Comparison of ENCODE assay signal across 11 mouse cellular contexts in genomic region chr8:91973951-91974439, GRCm38 (mm10).
A peak's percentile ranks its signal among the peaks of the same experiment; 100 is the strongest.
DNase-seq lines count a peak whose midpoint lies in the region; ATAC-seq lines count a peak whose summit lies in the region.
"Had no signal": no experiment of that assay in that cellular context is flagged by ENCODE, and none has a peak within 500 bp of the region (broad histone marks: within the 10 kb centered on the region; RNA-seq: fewer than 3 reads in every experiment).

No protein-coding gene starts in this region.

- no peaks in the 10 kb centered on the region for H3K9me3 ChIP-seq in neural tube, embryonic 11.5 days (ENCODE audit: control insufficient read depth, low read length)
- H3K9me3 ChIP-seq in hindbrain, embryonic 13.5 days: no peaks in the 10 kb centered on the region
- no peaks in the 10 kb centered on the region for H3K9me3 ChIP-seq in limb, embryonic 13.5 days
- H3K9me3 ChIP-seq: heart, embryonic 13.5 days had no signal

- no peak overlapping the region for H3K4me2 ChIP-seq in neural tube, embryonic 11.5 days (ENCODE audit: low read depth)
- peak overlapping the region; percentile 2; the same call in 1 of the 2 replicates for H3K4me2 ChIP-seq in hindbrain, embryonic 13.5 days
- H3K4me2 ChIP-seq in limb, embryonic 13.5 days (replicated peaks): peak overlapping the region; percentile 23
- H3K4me2 ChIP-seq: heart, embryonic 13.5 days had no signal

- 30% methylated on average over 18 of the region's 18 CpGs for WGBS in neural tube, embryonic 11.5 days
- WGBS in hindbrain, embryonic 13.5 days: 34% methylated on average over 18 of the region's 18 CpGs
- WGBS in limb, embryonic 13.5 days: 12% methylated on average over 18 of the region's 18 CpGs

- no peak overlapping the region for H3K27ac ChIP-seq in neural tube, embryonic 11.5 days (ENCODE audit: low read depth, low read length)
- peak overlapping the region; percentile 61; the same call in 1 of the 2 replicates for H3K27ac ChIP-seq in hindbrain, embryonic 13.5 days
- no peak overlapping the region for H3K27ac ChIP-seq in limb, embryonic 13.5 days
- H3K27ac ChIP-seq: heart, embryonic 13.5 days; kidney, postnatal 0 days had no signal

- peak; percentile 27 for DNase-seq in neural tube, embryonic 11.5 days (ENCODE audit: low spot score)
- no peak for DNase-seq in neural tube, embryonic 10.5 days (ENCODE audit: extremely low spot score, low spot score)
- peak; percentile 55 for DNase-seq in retina, embryonic 14.5 days (ENCODE audit: low spot score)
- DNase-seq in c-Kit-positive CD71-positive TER-119-positive erythroid progenitor cells, embryonic 14.5 days (ENCODE audit: low spot score): no peak
- DNase-seq in T-cell, adult 2 months (ENCODE audit: low spot score): no peak
- no peak for DNase-seq in heart, adult 11 months

- no peak overlapping the region for H3K4me3 ChIP-seq in neural tube, embryonic 11.5 days (ENCODE audit: low read depth, low read length)
- no peak overlapping the region for H3K4me3 ChIP-seq in hindbrain, embryonic 13.5 days
- H3K4me3 ChIP-seq in limb, embryonic 13.5 days: no peak overlapping the region
- H3K4me3 ChIP-seq: heart, embryonic 13.5 days had no signal

- ATAC-seq in neural tube, embryonic 11.5 days (ENCODE audit: insufficient read depth, low FRiP score, low TSS enrichment): no peak; the same call in 1 of the 2 replicates
- peak; percentile 71 for ATAC-seq in hindbrain, embryonic 13.5 days (ENCODE audit: low FRiP score)
- ATAC-seq in limb, embryonic 13.5 days (ENCODE audit: low FRiP score, low read depth): no peak
- ATAC-seq: lung, postnatal 0 days had no signal

- no peaks in the 10 kb centered on the region for H3K36me3 ChIP-seq in neural tube, embryonic 11.5 days (ENCODE audit: control insufficient read depth, insufficient read depth, low read length)
- H3K36me3 ChIP-seq in hindbrain, embryonic 13.5 days: no peaks in the 10 kb centered on the region
- no peaks in the 10 kb centered on the region for H3K36me3 ChIP-seq in limb, embryonic 13.5 days
- H3K36me3 ChIP-seq: heart, embryonic 13.5 days had no signal

- H3K27me3 ChIP-seq in neural tube, embryonic 11.5 days (ENCODE audit: control insufficient read depth, insufficient read depth, low read length): no peaks in the 10 kb centered on the region
- peaks cover 35% of the 10 kb centered on the region for H3K27me3 ChIP-seq in hindbrain, embryonic 13.5 days
- H3K27me3 ChIP-seq in limb, embryonic 13.5 days: peaks cover 99% of the 10 kb centered on the region

- H3K4me1 ChIP-seq in neural tube, embryonic 11.5 days (ENCODE audit: control insufficient read depth, insufficient read depth, low read length): no peaks in the 10 kb centered on the region
- H3K4me1 ChIP-seq in hindbrain, embryonic 13.5 days (replicated peaks): peaks cover 25% of the 10 kb centered on the region
- H3K4me1 ChIP-seq in limb, embryonic 13.5 days: peaks cover 14% of the 10 kb centered on the region

- H3K9ac ChIP-seq in neural tube, embryonic 11.5 days (ENCODE audit: low read length): no peak overlapping the region
- no peak overlapping the region for H3K9ac ChIP-seq in hindbrain, embryonic 13.5 days
- no peak overlapping the region for H3K9ac ChIP-seq in limb, embryonic 13.5 days
- H3K9ac ChIP-seq: heart, embryonic 13.5 days had no signal

Comparison
In these comparisons a context has a peak if more than half of its experiments do, and no peak if none do; other contexts are left out.
1. DNase-seq: peak in neural tube, embryonic 11.5 days (single experiment) and retina, embryonic 14.5 days (single experiment); none in neural tube, embryonic 10.5 days (single experiment), c-Kit-positive CD71-positive TER-119-positive erythroid progenitor cells, embryonic 14.5 days (single experiment), T-cell, adult 2 months (single experiment) and heart, adult 11 months (single experiment).